Mouse (Mus musculus): Measurements from ENCODE around the gene Limk1. TPM values are rescaled to one million over a fixed set of nuclear protein-coding genes. Genes with fewer than 3 reads are reported as not detected.

Limk1 gene
- 0.75 and 0.98 TPM in 2 replicates for polyA plus RNA-seq (2015; fragmentation: Nextera tagmentation; extraction: Ambion mirVana)

- WGBS (ENCODE audit: insufficient replicate concordance) = under 1% methylated on average over 59 of the region's 69 CpGs
- Histone ChIP-seq H3K4me3 (replicated peaks) (peak within 1 kb of the TSS; percentile 72), H3K9me3 (replicated peaks) (no peaks in the 10 kb centered on the region)
Observed at GRCm38 (mm10) chr5:134688086-134688717, at the start of gene Limk1. Gene Limk1, minus strand, starts transcription at chr5:134688598.

GRCm38 (mm10) chr5:134734920-134735319 lies 46.5 kb upstream of the Limk1 start:
- Histone ChIP-seq H3K9ac (no peak overlapping the region), H3K4me3 (replicated peaks) (no peak overlapping the region), H3K27ac (no peak overlapping the region), H3K36me3 (no peaks in the 10 kb centered on the region), H3K4me1 (replicated peaks) (no peaks in the 10 kb centered on the region), H3K4me2 (no peak overlapping the region), H3K9me3 (replicated peaks) (no peaks in the 10 kb centered on the region), H3K27me3 (no peaks in the 10 kb centered on the region)
- 74% methylated on average over 2 of the region's 2 CpGs for WGBS (ENCODE audit: insufficient replicate concordance)
- DNase-seq = no peak
- no peak for ATAC-seq (ENCODE audit: low read depth)

More at GRCm38 (mm10) chr5:134688086-134688717, at the start of gene Limk1:
- Histone ChIP-seq H3K27me3 (peaks cover 25% of the 10 kb centered on the region), H3K36me3 (no peaks in the 10 kb centered on the region), H3K4me2 (peak within 1 kb of the TSS; percentile 99), H3K9ac (peak within 1 kb of the TSS; percentile 82), H3K27ac (peak within 1 kb of the TSS; percentile 80), H3K4me1 (replicated peaks) (peaks cover 21% of the 10 kb centered on the region)
- DNase-seq (no peak), ATAC-seq (ENCODE audit: low read depth) (no peak)

GRCm38 (mm10) chr5:134734072-134734471 lies 45.7 kb upstream of the Limk1 start:
- Histone ChIP-seq H3K27ac (no peak overlapping the region), H3K36me3 (no peaks in the 10 kb centered on the region), H3K9me3 (replicated peaks) (no peaks in the 10 kb centered on the region), H3K9ac (no peak overlapping the region), H3K4me1 (replicated peaks) (no peaks in the 10 kb centered on the region), H3K27me3 (no peaks in the 10 kb centered on the region), H3K4me2 (no peak overlapping the region), H3K4me3 (replicated peaks) (no peak overlapping the region)
- 57% methylated on average over 5 of the region's 5 CpGs for WGBS (ENCODE audit: insufficient replicate concordance)
- DNase-seq (no peak), ATAC-seq (ENCODE audit: low read depth) (no peak)

GRCm38 (mm10) chr5:134733241-134733640 lies 44.8 kb upstream of the Limk1 start:
- Histone ChIP-seq H3K9ac (no peak overlapping the region), H3K9me3 (replicated peaks) (no peaks in the 10 kb centered on the region), H3K27me3 (no peaks in the 10 kb centered on the region), H3K36me3 (no peaks in the 10 kb centered on the region), H3K4me3 (replicated peaks) (no peak overlapping the region), H3K27ac (no peak overlapping the region), H3K4me1 (replicated peaks) (no peaks in the 10 kb centered on the region), H3K4me2 (no peak overlapping the region)
- DNase-seq = no peak
- WGBS (ENCODE audit: insufficient replicate concordance) = 52% methylated on average over 4 of the region's 4 CpGs
- ATAC-seq (ENCODE audit: low read depth) = no peak

GRCm38 (mm10) chr5:134729124-134729523 lies 40.7 kb upstream of the Limk1 start:
- no peak overlapping the region for H3K9ac ChIP-seq
- no peaks in the 10 kb centered on the region for H3K9me3 ChIP-seq (replicated peaks)
- H3K4me1 ChIP-seq (replicated peaks) = no peaks in the 10 kb centered on the region
- H3K4me2 ChIP-seq = no peak overlapping the region
- H3K4me3 ChIP-seq (replicated peaks) = no peak overlapping the region
- ATAC-seq (ENCODE audit: low read depth) (no peak), DNase-seq (no peak)
- H3K27ac ChIP-seq = no peak overlapping the region
- H3K27me3 ChIP-seq = no peaks in the 10 kb centered on the region
- no peaks in the 10 kb centered on the region for H3K36me3 ChIP-seq
- 79% methylated on average over 12 of the region's 12 CpGs for WGBS (ENCODE audit: insufficient replicate concordance)

- H3K9ac ChIP-seq = no peak overlapping the region
- H3K4me2 ChIP-seq = no peak overlapping the region
- H3K27me3 ChIP-seq = no peaks in the 10 kb centered on the region
- H3K27ac ChIP-seq = no peak overlapping the region
- no peak for DNase-seq
- H3K4me3 ChIP-seq (replicated peaks) = no peak overlapping the region
- H3K4me1 ChIP-seq (replicated peaks) = no peaks in the 10 kb centered on the region
- H3K9me3 ChIP-seq (replicated peaks) = no peaks in the 10 kb centered on the region
- no peak for ATAC-seq (ENCODE audit: low read depth)
- H3K36me3 ChIP-seq = no peaks in the 10 kb centered on the region
- 65% methylated on average over 3 of the region's 3 CpGs for WGBS (ENCODE audit: insufficient replicate concordance)
Observed at GRCm38 (mm10) chr5:134728535-134728934, 40.1 kb upstream of the Limk1 start.

GRCm38 (mm10) chr5:134727001-134727639 lies 38.7 kb upstream of the Limk1 start:
- Histone ChIP-seq H3K4me2 (no peak overlapping the region), H3K4me1 (replicated peaks) (no peaks in the 10 kb centered on the region), H3K36me3 (no peaks in the 10 kb centered on the region), H3K27me3 (no peaks in the 10 kb centered on the region), H3K9ac (no peak overlapping the region), H3K4me3 (replicated peaks) (no peak overlapping the region), H3K27ac (no peak overlapping the region), H3K9me3 (replicated peaks) (no peaks in the 10 kb centered on the region)
- 45% methylated on average over 8 of the region's 8 CpGs for WGBS (ENCODE audit: insufficient replicate concordance)
- DNase-seq (no peak), ATAC-seq (ENCODE audit: low read depth) (no peak)

GRCm38 (mm10) chr5:134725299-134725698 lies 36.9 kb upstream of the Limk1 start:
- DNase-seq = no peak
- Histone ChIP-seq H3K27me3 (no peaks in the 10 kb centered on the region), H3K9me3 (replicated peaks) (no peaks in the 10 kb centered on the region), H3K4me1 (replicated peaks) (no peaks in the 10 kb centered on the region), H3K36me3 (no peaks in the 10 kb centered on the region), H3K4me3 (replicated peaks) (no peak overlapping the region), H3K4me2 (no peak overlapping the region), H3K27ac (no peak overlapping the region), H3K9ac (no peak overlapping the region)
- WGBS (ENCODE audit: insufficient replicate concordance) = 52% methylated on average over 4 of the region's 4 CpGs
- ATAC-seq (ENCODE audit: low read depth) = no peak

- Histone ChIP-seq H3K27ac (no peak overlapping the region), H3K4me2 (no peak overlapping the region), H3K27me3 (no peaks in the 10 kb centered on the region), H3K9ac (no peak overlapping the region), H3K4me3 (replicated peaks) (no peak overlapping the region), H3K9me3 (replicated peaks) (no peaks in the 10 kb centered on the region), H3K36me3 (no peaks in the 10 kb centered on the region), H3K4me1 (replicated peaks) (no peaks in the 10 kb centered on the region)
- DNase-seq (no peak), ATAC-seq (ENCODE audit: low read depth) (no peak)
- WGBS (ENCODE audit: insufficient replicate concordance) = 52% methylated on average over 4 of the region's 4 CpGs
Observed at GRCm38 (mm10) chr5:134720058-134720457, 31.7 kb upstream of the Limk1 start.

GRCm38 (mm10) chr5:134711076-134711475 lies 22.7 kb upstream of the Limk1 start:
- H3K27me3 ChIP-seq = no peaks in the 10 kb centered on the region
- ATAC-seq (ENCODE audit: low read depth) (no peak), DNase-seq (no peak)
- no peaks in the 10 kb centered on the region for H3K36me3 ChIP-seq
- H3K9me3 ChIP-seq (replicated peaks) = no peaks in the 10 kb centered on the region
- WGBS (ENCODE audit: insufficient replicate concordance) = 52% methylated on average over 7 of the region's 7 CpGs
- H3K27ac ChIP-seq = no peak overlapping the region
- no peak overlapping the region for H3K9ac ChIP-seq
- H3K4me1 ChIP-seq (replicated peaks) = 0 out of 2 replicates have a peak, but pooled peaks cover 3% of the 10 kb centered on the region
- no peak overlapping the region for H3K4me3 ChIP-seq (replicated peaks)
- H3K4me2 ChIP-seq = no peak overlapping the region

- no peak for ATAC-seq (ENCODE audit: low read depth)
- Histone ChIP-seq H3K9ac (no peak overlapping the region), H3K36me3 (no peaks in the 10 kb centered on the region), H3K9me3 (replicated peaks) (no peaks in the 10 kb centered on the region), H3K4me1 (replicated peaks) (0 out of 2 replicates have a peak, but pooled peaks cover 3% of the 10 kb centered on the region), H3K27ac (no peak overlapping the region), H3K4me3 (replicated peaks) (no peak overlapping the region), H3K27me3 (no peaks in the 10 kb centered on the region), H3K4me2 (no peak overlapping the region)
- no peak for DNase-seq
- WGBS (ENCODE audit: insufficient replicate concordance) = 51% methylated on average over 6 of the region's 6 CpGs
Observed at GRCm38 (mm10) chr5:134709275-134709674, 20.9 kb upstream of the Limk1 start.

GRCm38 (mm10) chr5:134704157-134704556 lies 15.8 kb upstream of the Limk1 start:
- H3K4me1 ChIP-seq (replicated peaks) = no peaks in the 10 kb centered on the region
- H3K4me2 ChIP-seq = no peak overlapping the region
- H3K9ac ChIP-seq = no peak overlapping the region
- no peaks in the 10 kb centered on the region for H3K36me3 ChIP-seq
- H3K4me3 ChIP-seq (replicated peaks) = no peak overlapping the region
- ATAC-seq (ENCODE audit: low read depth) (no peak), DNase-seq (peak; percentile 45)
- no peaks in the 10 kb centered on the region for H3K27me3 ChIP-seq
- H3K27ac ChIP-seq = no peak overlapping the region
- no peaks in the 10 kb centered on the region for H3K9me3 ChIP-seq (replicated peaks)
